Mouse (Mus musculus): Measurements from ENCODE around the gene Dnajc5.
A peak's percentile ranks its signal among the peaks of the same experiment; 100 is the strongest.

The Dnajc5 gene

DNA sequence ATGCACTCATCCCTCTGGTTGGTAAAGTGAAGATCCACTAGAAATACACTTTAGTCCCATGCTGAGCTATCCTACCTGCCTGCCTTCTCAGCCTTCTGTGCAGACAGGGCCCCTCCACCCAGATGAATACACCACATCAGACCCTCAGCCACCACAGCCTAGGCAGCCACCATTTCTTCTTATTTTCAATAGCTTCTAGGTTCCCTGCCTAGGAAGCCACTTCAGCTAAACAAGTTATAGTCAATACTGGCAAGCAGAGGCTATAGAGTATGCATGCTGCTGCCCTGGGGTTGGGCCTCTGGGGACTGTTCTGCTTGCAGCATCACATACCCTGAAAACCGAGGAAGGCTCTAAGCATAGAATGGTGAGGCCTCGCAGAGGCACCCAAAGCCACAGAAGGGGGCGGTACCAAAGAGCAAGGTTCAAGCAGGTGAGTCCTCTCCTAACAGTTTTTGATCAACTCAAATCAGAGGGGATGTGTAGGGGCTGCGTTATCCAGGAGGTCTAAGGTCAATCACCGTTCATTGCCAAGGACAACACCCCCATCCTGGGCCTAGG is 71.3 kb downstream of the Dnajc5 start, which contains the start of gene Prpf6:
Prpf6 (plus strand) TSS at position 341 of the 558 bp plus-strand sequence.
- DNase-seq: no peak

DNA sequence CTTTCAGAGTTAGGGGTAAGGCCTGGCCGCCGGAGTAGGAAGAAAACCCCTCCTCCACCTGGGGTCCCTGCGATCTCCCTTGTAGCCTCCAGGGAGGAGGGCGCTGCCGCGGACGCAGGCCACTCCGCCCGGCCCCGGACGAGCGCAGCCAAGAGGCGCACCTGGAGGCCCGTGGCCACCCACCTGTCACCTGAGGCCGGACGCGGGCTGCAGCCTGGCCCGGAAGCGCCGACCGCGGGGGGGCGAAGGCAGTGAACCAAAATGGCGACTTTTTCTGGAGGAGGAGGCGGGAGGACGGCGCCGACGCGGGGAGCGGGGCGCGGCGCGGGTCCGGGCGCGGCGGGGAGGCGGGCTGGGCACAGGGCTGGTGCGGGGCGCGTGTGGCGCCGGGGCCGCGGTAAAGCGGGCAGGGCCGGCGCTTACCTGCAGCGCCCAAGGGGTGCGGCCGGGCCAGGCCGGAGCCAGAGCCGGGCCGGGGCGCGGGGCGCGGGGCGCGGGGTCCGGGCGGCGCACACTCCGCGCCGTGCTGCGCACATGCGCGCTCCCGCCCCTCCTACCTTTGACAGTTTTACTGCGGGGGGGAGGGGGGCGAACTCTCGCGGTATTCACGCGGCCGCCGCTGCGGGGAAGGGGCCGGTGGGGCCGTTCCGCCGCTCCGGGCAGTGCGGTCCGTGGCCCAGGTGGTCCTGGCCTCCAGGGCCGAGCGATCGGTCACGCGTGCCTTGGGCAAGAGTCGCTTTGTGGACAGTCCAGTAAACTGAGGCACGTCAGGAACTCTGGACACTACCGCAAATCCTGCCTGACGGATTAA is 72.2 kb downstream of the Dnajc5 start, which contains the start of gene Zfp512b:
Zfp512b (minus strand) TSS at position 573 of the 811 bp plus-strand sequence.
- peak; percentile 60 for DNase-seq

DNA sequence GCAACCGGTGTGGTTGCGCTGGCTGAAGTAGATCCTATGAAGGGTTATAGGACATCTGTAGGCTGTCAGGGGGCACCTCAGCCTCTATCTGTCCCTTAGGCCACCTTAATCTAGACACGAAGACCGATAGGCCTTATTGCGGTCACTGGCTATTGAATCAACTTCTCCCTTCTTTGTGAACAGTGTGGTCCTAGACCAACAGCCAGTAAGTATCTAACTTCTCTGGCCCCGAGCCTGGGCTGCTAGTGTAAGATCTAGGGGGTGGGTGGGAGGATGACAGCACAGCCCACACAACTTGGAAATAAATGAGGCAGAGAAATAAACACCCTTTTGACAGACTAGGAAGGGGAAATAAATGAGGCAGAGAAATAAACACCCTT is 72.7 kb downstream of the Dnajc5 start:
- DNase-seq: peak; percentile 49

DNA sequence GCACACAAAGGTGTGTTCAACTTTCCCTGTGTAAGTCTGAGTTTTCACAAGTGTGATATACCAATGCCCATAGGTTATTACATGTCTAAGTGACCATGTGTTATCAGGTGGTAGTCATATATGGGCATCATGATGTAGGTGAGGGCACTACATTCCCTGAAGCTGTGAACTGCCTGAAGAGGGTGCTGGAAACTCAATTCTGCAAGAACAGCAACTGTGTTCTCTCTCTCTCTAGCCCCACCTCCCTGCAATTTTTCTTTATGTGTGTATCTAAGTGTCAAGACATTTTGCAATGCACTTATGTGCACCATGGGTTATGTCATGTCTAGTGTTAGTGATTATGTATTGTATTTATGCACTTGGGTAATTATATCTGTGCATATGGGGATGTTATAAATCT is 73.7 kb downstream of the Dnajc5 start:
- DNase-seq: no peak

DNA sequence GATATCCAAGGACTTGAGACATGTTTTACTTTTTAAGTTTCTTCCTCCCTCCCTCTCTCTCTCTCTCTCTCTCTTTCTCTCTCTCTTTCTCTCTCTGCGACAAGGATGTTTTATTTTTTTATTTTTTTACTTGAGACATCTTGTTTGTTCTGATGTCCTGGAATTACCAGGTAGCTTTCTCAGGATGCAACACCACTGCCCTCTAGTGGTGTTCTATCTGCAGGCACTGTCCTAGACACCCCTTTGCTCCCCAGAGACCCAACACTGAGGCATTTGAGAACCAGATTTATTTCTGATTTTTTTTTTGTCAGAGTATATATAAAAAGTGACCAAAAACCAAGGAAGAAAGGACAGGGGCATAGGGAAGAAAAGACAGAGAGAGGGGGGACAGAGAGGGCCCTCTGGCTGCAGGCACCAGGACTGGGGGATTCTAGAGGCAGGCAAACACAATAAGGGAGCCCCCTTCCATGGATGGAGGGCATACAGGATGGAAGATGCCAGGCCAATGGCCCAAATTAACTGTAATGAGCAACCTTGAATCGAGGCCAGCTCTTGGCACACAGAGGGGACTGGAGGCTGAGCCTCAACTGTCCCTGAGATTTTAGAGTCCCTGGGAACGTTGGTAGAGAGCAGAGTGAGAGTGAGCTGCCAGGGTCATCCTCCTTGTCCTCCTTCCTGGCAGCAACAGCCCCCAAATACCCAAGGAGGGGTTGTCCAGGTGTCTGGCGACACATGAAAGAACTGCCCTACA is 74.8 kb downstream of the Dnajc5 start:
- peak; percentile 53 for DNase-seq

DNA sequence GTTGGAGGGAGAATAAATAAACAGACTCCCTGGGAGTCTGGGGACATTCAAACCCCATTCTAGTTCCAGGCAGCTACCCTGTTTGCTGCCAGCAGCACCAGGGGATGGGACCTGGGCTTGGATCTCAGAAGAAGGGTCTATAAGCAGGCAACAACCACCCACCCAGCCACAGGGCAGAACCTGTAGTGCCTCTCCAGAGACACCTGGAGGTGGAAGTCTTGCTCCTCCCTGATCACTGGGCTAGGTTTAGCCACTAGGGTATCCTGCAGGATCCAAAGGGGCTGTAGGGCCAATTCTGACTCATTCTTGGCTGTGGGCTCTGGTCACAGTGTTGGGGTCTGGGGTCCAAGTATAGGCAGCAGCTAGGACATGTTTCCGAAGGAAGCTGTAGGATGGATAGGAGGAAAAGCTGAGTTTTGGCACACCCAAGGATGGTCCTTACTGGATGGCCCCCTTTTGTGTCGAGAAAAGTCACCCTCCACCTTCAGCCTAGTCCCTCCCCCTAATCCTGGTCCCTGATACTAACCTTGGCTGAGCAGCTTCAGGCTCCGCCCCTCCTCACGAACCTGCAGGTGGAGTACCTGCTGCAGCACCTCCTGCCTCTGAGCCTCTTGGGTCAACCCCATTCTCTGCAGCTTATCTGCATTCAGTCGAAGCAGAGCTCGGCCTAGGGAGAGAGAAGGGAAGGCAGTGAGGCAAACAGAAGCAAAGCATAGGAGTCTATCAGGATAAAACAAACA is 76.1 kb downstream of the Dnajc5 start:
- no peak for DNase-seq

DNA sequence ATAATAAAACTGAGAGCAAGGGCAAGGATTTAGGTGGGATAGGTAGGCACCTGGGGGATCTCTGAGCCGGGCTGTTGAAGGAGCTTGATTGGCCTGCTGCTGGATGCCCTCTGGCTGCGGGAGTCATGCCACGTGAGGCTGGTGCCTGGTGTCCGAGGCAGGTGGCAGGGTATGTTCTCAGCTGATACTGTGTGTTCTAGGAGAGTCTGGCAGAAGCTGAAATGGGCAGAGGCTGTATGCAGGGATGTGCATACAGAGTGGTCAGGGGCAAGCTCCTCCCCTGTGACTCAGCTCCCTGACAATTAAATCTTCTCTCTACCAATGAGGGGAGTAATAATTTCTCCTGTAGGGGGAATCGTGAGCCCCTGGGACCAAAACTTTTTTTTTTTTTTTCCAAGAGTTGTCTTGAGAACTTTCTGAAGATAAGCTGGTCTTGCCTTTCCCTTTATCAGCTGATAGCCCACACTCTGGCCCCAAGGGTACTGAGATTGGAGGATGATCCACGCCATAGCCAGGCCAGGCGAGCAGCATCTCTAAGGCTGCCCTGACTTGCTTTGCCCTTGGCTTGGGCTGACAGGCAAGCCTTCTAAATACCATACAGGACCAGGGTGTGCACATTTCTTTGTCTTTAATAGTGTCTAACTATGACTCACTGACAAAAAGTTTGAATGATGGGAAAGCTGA is 77.2 kb downstream of the Dnajc5 start:
- DNase-seq: no peak

DNA sequence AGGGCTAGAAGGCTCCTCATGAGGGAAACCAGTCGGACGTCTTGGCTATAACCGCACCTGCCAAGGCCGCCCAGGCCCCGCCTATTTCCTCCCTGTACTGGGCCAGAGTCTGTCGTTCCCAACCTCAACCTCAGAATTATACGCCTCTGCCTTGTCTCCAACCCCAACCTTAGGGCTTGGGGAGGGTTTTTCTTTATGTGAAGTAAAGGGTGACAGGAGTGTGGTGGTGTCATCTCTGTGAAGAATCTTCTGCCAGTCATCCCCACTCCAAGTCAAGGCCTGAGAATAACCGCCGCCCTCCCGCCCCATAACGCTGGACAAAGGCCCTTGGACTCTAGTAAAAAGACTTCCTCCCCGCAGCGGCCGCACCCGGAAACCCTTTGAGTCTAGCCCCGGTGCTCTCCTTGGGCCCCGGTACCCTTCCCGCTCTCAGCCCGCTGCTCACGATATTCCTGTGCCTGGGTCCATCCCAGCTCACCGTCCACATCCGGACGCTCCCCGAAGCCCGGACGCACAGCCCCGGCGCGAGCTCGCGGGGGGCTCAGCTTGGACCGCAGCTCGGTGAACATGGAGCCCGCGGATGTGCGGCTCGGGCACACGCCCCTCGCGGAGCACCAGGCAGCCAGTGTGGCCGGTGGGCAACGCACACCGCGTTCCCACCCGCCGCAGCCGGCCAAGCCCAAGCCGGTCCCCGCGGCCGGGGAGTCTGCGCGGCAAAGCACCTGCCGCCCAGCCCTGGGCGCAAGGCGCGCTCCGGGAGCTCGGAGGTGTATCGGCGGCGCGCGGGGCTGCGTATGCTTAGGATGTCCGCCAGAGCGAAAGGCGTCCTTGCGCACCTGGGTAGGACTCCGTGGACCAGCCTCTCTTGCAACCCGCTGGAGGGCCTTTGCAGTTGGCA is 78.4 kb downstream of the Dnajc5 start, which contains the start of gene Samd10:
Samd10 (minus strand) TSS at position 759 of the 898 bp plus-strand sequence.
- DNase-seq: peak; percentile 54

DNA sequence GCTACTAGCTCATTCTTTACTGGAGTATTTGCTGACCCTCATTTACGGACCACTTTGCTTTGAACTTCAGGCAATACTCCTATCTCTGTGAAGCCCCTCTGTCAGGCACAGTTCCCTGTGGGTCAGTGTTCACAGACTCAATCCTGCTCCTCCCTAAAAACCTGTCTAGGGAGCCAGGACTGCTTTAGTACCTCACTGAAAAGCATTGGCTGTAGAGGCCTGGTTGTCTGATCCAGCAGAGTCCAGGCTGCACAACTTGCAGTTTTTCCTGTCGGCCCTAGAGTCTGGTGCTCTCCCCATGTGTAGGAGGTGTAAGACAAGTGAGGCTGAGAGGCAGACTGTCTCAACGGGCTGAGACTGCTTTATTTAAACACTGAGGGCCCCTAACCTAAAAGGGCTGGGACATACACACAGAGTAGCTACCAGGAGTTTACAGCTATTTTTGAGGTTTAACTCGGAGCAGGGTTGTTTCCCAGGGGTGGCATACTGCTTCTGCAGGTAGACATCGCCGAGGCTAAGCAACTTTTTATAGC is 80.0 kb downstream of the Dnajc5 start:
- DNase-seq: no peak

DNA sequence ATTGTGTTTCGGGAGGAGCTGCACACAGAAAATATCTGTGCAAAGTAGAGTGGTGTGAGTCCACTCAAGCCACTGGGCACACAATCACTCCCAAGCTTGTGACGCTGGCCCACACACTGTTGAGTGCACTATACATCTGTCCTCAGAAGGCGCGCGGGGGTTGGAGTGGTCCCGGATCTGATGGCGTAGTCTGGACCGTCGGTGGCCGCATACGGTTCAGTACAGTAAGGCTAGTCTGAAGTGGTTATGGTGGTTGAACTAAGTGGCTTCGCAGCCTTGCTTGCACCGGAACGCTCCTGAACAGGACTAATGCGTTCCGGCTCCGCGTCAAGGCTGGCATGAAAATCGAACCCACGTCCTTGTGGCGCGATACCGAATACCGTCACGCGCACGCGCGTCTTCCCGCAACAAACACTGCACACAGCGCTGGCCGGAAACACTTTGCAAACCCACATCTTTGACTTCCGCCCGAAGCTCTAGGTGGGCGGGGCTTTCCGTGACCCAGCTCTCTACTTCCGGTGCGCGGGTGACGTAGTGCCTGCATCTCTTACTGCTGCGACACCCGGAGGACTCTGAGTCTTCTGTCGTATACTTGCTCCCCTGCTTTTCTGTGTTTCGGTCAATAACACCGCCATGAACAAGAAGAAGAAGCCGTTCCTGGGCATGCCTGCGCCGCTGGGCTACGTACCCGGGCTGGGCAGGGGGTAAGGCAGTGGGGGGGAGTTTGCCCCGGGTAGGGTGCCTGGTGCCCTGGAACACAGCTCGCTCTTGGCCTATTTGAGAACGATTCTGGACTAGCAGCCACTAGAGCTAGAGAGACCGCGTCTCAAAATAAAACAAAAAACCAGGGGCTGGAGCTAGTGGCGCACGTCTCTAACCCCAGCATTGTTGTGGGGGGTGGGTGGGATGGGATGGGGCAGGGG is 80.8 kb downstream of the Dnajc5 start:
- peak; percentile 97 for DNase-seq

DNA sequence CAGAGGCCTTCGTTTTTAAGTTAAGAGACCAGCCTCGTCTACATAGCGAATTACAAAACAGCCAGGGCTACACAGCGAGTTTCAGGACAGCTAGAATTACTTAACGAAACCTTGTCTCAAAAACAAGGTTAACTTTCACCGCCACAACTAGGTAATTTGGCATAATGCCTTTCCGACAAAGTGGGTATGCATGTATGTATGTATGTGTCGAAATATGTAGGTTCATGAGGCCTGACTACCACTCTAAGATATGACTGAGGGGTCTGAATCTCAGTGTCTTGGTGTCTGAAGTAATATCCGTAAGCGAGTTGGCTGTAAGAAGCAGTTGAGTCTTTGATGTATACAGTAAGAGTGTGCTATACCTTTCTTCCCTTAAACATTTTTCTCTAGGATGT is 81.5 kb downstream of the Dnajc5 start:
- DNase-seq: no peak

DNA sequence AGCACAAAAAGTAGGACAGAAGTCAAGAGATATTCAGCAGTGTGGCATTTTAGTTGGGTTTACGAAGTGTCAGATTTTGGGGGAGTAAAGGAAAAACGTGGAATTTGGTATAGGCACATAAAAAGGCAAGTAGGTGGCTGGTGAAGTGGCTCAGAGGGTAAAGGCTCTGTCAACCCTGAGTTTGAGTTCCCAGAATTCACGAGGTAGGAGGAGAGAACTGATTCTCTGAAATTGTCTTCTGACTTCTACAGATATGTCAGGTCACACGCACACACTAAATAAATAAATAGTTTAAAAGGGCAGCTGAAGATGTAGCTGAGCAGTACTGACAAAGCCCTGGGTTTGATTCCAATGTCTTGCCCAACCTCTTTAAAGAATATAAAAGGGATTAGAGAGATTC is 82.1 kb downstream of the Dnajc5 start:
- no peak for DNase-seq
